Mouse (Mus musculus) CH12.LX (cell line): ENCODE data around the gene Tmem145. TPM values are rescaled to one million over a fixed set of nuclear protein-coding genes. Genes with fewer than 3 reads are reported as not detected.

Experiments used
- DNase-seq: peaks from one replicate; pipeline ENCODE4 v3.0.0-alpha.2; 2013; ENCODE audit errors: extremely low read depth
- H3K27ac ChIP-seq: 2 replicates; pipeline ENCODE4 v1.5.1; 2012; ENCODE audit warnings: low read depth, mild to moderate bottlenecking, control low read depth, moderate library complexity; ENCODE audit not compliant: insufficient read depth
- H3K27me3 ChIP-seq: replicated peaks from 2 replicates; pipeline ENCODE3; 2012; ENCODE audit warnings: inconsistent platforms
- H3K36me3 ChIP-seq, 2 experiments: replicated peaks in 1 of 2; 2 replicates each; pipeline versions ENCODE3 to v1.6.1; 2012; ENCODE audit warnings: inconsistent platforms in 1 of 2, low read length in 1 of 2, mild to moderate bottlenecking in 1 of 2, mixed read lengths in 1 of 2, moderate library complexity in 1 of 2; ENCODE audit not compliant: control insufficient read depth in 1 of 2, insufficient read depth in 1 of 2
- H3K4me1 ChIP-seq, 2 experiments: 2 replicates each; pipeline ENCODE4 v1.6.1; 2012; ENCODE audit warnings: inconsistent platforms in 1 of 2, moderate library complexity in 1 of 2; ENCODE audit not compliant: insufficient read depth in 2 of 2, control insufficient read depth in 1 of 2
- H3K4me2 ChIP-seq: 2 replicates; pipeline ENCODE4 v1.6.1; 2012; ENCODE audit warnings: low read depth, mild to moderate bottlenecking, control low read depth; ENCODE audit not compliant: poor library complexity, insufficient read depth, severe bottlenecking
- H3K4me3 ChIP-seq, 3 experiments: fragments of 150-350 bp in 1 of 3; sonication (generic) in 1 of 3; replicated peaks in 1 of 3; 2 replicates each; pipeline versions ENCODE3 to v1.5.1; 2011 to 2012; ENCODE audit warnings: low read depth in 2 of 3, low read length in 2 of 3, mild to moderate bottlenecking in 2 of 3, moderate library complexity in 2 of 3, control low read depth in 1 of 3, improper control_type of control experiment in 1 of 3, inconsistent platforms in 1 of 3, mixed read lengths in 1 of 3; ENCODE audit not compliant: poor library complexity in 1 of 3
- H3K79me2 ChIP-seq: replicated peaks from 2 replicates; pipeline ENCODE4 v1.6.1; 2012; ENCODE audit warnings: mild to moderate bottlenecking, moderate library complexity; ENCODE audit not compliant: control insufficient read depth, poor library complexity, insufficient read depth, severe bottlenecking; ENCODE audit errors: extremely low read depth
- H3K9ac ChIP-seq: 2 replicates; pipeline ENCODE4 v1.6.1; 2012; ENCODE audit warnings: low read depth, mild to moderate bottlenecking, control low read depth, moderate library complexity; ENCODE audit not compliant: insufficient read depth
- H3K9me3 ChIP-seq: replicated peaks from 2 replicates; pipeline ENCODE3; 2012; ENCODE audit warnings: low read length, inconsistent platforms, mixed read lengths
- CHD1 ChIP-seq: IDR thresholded peaks from 2 replicates; pipeline ENCODE4 v1.6.1; 2012; ENCODE audit warnings: low read depth, low read length, improper control_type of control experiment, inconsistent platforms
- CHD2 ChIP-seq: IDR thresholded peaks from 2 replicates; pipeline ENCODE4 v1.6.1; 2011; ENCODE audit warnings: low read length, improper control_type of control experiment
- E2F4 ChIP-seq: IDR thresholded peaks from 2 replicates; pipeline ENCODE4 v1.6.1; 2011; ENCODE audit warnings: low read depth, low read length, improper control_type of control experiment; ENCODE audit not compliant: insufficient replicate concordance
- ELF1 ChIP-seq: IDR thresholded peaks from 2 replicates; pipeline ENCODE4 v1.6.1; 2014; ENCODE audit warnings: low read depth, mild to moderate bottlenecking, inconsistent platforms, low read length, improper control_type of control experiment
- ETS1 ChIP-seq: conservative IDR thresholded peaks from 2 replicates; pipeline ENCODE4 v1.6.1; 2012; ENCODE audit warnings: low read depth, mild to moderate bottlenecking, inconsistent platforms, low read length, improper control_type of control experiment, moderate library complexity
- HCFC1 ChIP-seq: IDR thresholded peaks from 2 replicates; pipeline ENCODE4 v1.6.1; 2012; ENCODE audit warnings: low read depth, mild to moderate bottlenecking, inconsistent platforms, low read length, improper control_type of control experiment
- IRF4 ChIP-seq: IDR thresholded peaks from 2 replicates; pipeline ENCODE4 v1.6.1; 2014; ENCODE audit warnings: low read depth, mild to moderate bottlenecking, inconsistent platforms, low read length, improper control_type of control experiment
- JUN ChIP-seq: IDR thresholded peaks from 2 replicates; pipeline ENCODE4 v1.6.1; 2011; ENCODE audit warnings: low read depth, mild to moderate bottlenecking, low read length, improper control_type of control experiment, moderate library complexity; ENCODE audit not compliant: insufficient read depth
- KAT2A ChIP-seq: IDR thresholded peaks from 2 replicates; pipeline ENCODE4 v1.6.1; 2012; ENCODE audit warnings: low read length, improper control_type of control experiment, inconsistent platforms; ENCODE audit not compliant: insufficient replicate concordance
- MAZ ChIP-seq: IDR thresholded peaks from 2 replicates; pipeline ENCODE4 v1.6.1; 2012; ENCODE audit warnings: low read depth, mild to moderate bottlenecking, inconsistent platforms, low read length, improper control_type of control experiment, moderate library complexity
- MEF2A ChIP-seq: IDR thresholded peaks from 2 replicates; pipeline ENCODE4 v1.6.1; 2014; ENCODE audit warnings: low read depth, mild to moderate bottlenecking, inconsistent platforms, low read length, improper control_type of control experiment, borderline replicate concordance
- MXI1 ChIP-seq: IDR thresholded peaks from 2 replicates; pipeline ENCODE4 v1.6.1; 2011; ENCODE audit warnings: mild to moderate bottlenecking, low read depth, low read length, improper control_type of control experiment
- NELFE ChIP-seq: IDR thresholded peaks from 2 replicates; pipeline ENCODE4 v1.6.1; 2011; ENCODE audit warnings: low read depth, low read length, improper control_type of control experiment
- NRF1 ChIP-seq: IDR thresholded peaks from 2 replicates; pipeline ENCODE4 v1.6.1; 2014; ENCODE audit warnings: low read depth, mild to moderate bottlenecking, inconsistent platforms, low read length, improper control_type of control experiment, moderate library complexity
- PAX5 ChIP-seq: IDR thresholded peaks from 2 replicates; pipeline ENCODE4 v1.6.1; 2012; ENCODE audit warnings: low read length, inconsistent platforms, mixed read lengths
- POLR2AphosphoS2 ChIP-seq: IDR thresholded peaks from 2 replicates; pipeline ENCODE4 v1.6.1; 2011; ENCODE audit warnings: low read depth, low read length, improper control_type of control experiment
- RCOR1 ChIP-seq: conservative IDR thresholded peaks from 2 replicates; pipeline ENCODE4 v1.6.1; 2012; ENCODE audit warnings: low read depth, mild to moderate bottlenecking, inconsistent platforms, low read length, improper control_type of control experiment
- SMC3 ChIP-seq: IDR thresholded peaks from 2 replicates; pipeline ENCODE4 v1.6.1; 2011; ENCODE audit warnings: low read depth, low read length, improper control_type of control experiment
- UBTF ChIP-seq: IDR thresholded peaks from 2 replicates; pipeline ENCODE4 v1.6.1; 2012; ENCODE audit warnings: low read depth, mild to moderate bottlenecking, inconsistent platforms, low read length, improper control_type of control experiment, moderate library complexity
- USF1 ChIP-seq: IDR thresholded peaks from 2 replicates; pipeline ENCODE4 v1.6.1; 2014; ENCODE audit warnings: low read depth, mild to moderate bottlenecking, inconsistent platforms, low read length, improper control_type of control experiment
- USF2 ChIP-seq: conservative IDR thresholded peaks from 2 replicates; pipeline ENCODE4 v1.6.1; 2011; ENCODE audit warnings: low read depth, low read length, improper control_type of control experiment
- ZC3H11A ChIP-seq: IDR thresholded peaks from 2 replicates; pipeline ENCODE4 v1.6.1; 2012; ENCODE audit warnings: low read depth, mild to moderate bottlenecking, inconsistent platforms, low read length, improper control_type of control experiment
- ZKSCAN1 ChIP-seq: IDR thresholded peaks from 2 replicates; pipeline ENCODE4 v1.6.1; 2012; ENCODE audit warnings: low read depth, inconsistent platforms, low read length, improper control_type of control experiment, borderline replicate concordance
- ZMIZ1 ChIP-seq: IDR thresholded peaks from 2 replicates; pipeline ENCODE4 v1.6.1; 2012; ENCODE audit warnings: low read depth, mild to moderate bottlenecking, inconsistent platforms, low read length, improper control_type of control experiment
- ZNF384 ChIP-seq: IDR thresholded peaks from 2 replicates; pipeline ENCODE4 v1.6.1; 2012; ENCODE audit warnings: low read depth, low read length, improper control_type of control experiment, inconsistent platforms
- dilution Hi-C: fragments of 300-500 bp; cut with MboI; formaldehyde crosslinking; loops from 2 replicates; pipeline ENCODE4 v1.14.3; 2020; ENCODE audit warnings: low sequenced_read_pairs; ENCODE audit not compliant: extremely low pct_unique_long_range_greater_than_20kb, extremely low pct_ligation_motif_present
- in situ Hi-C: fragments of 300-500 bp; cut with MboI; formaldehyde crosslinking; loops from 3 replicates; pipeline ENCODE4 v1.14.3; 2019; ENCODE audit warnings: low sequenced_read_pairs, low pct_ligation_motif_present, low pct_unique_long_range_greater_than_20kb, mixed read lengths
- polyA plus RNA-seq: library from polyadenylated mRNA; unstranded; fragments of >175 nt; gene quantifications from 2 replicates; pipeline ENCODE4 v1.2.1, GENCODE M21; 2012; ENCODE audit warnings: low read depth; ENCODE audit not compliant: insufficient read length
- total RNA-seq, 2 experiments: library from RNA; depleted of rRNA; stranded (reverse); fragments of 300-350 nt in 1 of 2; fragments of >200 nt in 1 of 2; gene quantifications; 2 replicates each; pipeline ENCODE4 v1.2.3; 2012 to 2014

Gene Tmem145
- total and polyA plus RNA-seq, 3 experiments, result 0.10 TPM; not detected in 2

DNA sequence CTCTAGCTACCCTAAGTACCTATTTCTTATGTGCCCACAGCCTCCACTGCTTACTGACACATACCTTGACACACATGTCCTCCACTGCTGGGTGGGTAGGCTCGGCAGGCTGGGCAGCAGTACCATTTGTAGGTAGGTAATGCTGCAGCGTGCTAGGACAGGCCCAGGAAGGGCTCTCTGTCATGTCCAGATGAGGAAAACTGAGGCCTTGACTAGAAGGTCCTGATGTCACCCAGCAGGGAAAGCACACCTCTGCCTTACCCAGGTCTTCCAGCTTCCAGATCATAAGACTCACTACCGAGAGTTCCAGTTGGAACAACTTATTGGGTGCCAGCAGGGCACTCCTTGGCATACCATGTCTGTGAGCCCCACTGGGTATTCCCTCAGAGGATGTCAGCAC is 30.9 kb upstream of the Tmem145 start:
- dilution Hi-C loops (no loop called here), in situ Hi-C loops (loop anchor here (5.0 to 10.0 kb wide), 3 partner anchors 33 to 143 kb away; no protein-coding TSS in a partner anchor)
- Histone ChIP-seq H3K79me2 (no peaks in the 10 kb centered on the region), H3K4me1 (peaks cover 50 to 77% of the 10 kb centered on the region in 2 experiments), H3K4me3 (no peak overlapping the region), H3K9me3 (no peaks in the 10 kb centered on the region), H3K36me3 (peaks cover 30 to 59% of the 10 kb centered on the region in 2 experiments), H3K4me2 (no peak overlapping the region), H3K27me3 (no peaks in the 10 kb centered on the region), H3K27ac (no peak overlapping the region), H3K9ac (no peak overlapping the region)
- no peak for DNase-seq
- TF ChIP-seq ZC3H11A, result no peak
- TF ChIP-seq NRF1, result no peak
- no peak for TF ChIP-seq USF2
- TF ChIP-seq KAT2A, result no peak
- no peak for TF ChIP-seq HCFC1
- no peak for TF ChIP-seq CHD2
- TF ChIP-seq ELF1, result no peak
- TF ChIP-seq MAZ, result no peak
- no peak for TF ChIP-seq ETS1
- TF ChIP-seq MEF2A, result no peak
- no peak for TF ChIP-seq ZNF384
- TF ChIP-seq USF1, result no peak
- TF ChIP-seq JUN, result no peak
- TF ChIP-seq NELFE, result no peak
- TF ChIP-seq MXI1, result no peak
- no peak for TF ChIP-seq POLR2AphosphoS2
- TF ChIP-seq RCOR1, result no peak
- TF ChIP-seq IRF4, result no peak
- TF ChIP-seq SMC3, result no peak
- no peak for TF ChIP-seq CHD1

DNA sequence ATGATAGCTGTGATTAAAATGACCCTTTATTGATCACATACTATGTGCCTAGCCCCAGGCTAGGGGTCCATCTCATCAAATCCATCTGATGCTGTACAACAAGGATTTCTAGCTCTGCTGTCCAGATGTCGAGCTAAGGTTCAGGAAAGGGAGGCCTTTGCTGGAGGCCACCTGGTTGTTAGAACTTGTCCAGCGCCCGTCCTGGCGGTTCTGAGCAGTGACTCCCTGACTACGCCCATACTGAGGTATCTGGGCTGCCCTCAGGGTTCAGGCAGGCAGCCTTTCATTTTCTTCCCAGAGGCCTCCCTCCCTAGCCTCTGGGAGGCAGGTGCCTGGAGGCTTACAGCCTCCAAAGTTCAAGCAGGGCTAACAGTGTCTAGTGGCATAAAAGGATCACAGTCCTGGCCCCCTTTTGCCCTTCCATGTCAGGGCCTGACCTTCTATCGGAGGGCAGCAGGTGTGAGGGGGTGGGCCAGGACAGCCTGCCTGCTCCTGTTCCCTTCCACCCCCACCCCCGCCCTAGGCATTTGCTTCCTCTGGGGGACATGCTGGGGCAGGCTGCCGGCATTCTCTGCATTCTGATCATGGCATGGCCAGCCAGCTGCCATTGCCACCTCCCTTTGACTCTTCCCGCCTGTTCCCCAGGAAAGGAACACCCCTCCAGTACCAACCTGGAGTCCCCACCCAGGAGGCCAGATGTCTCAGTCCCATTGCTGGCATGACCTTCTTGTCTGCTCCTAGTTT is 30.2 kb upstream of the Tmem145 start:
- Histone ChIP-seq H3K9me3 (no peaks in the 10 kb centered on the region), H3K79me2 (no peaks in the 10 kb centered on the region), H3K36me3 (peaks cover 30 to 55% of the 10 kb centered on the region in 2 experiments), H3K4me1 (peaks cover 50 to 77% of the 10 kb centered on the region in 2 experiments), H3K9ac (no peak overlapping the region), H3K4me2 (no peak overlapping the region), H3K27ac (no peak overlapping the region), H3K27me3 (no peaks in the 10 kb centered on the region), H3K4me3 (no peak overlapping the region)
- in situ Hi-C loops (loop anchor here (5.0 to 10.0 kb wide), 3 partner anchors 33 to 143 kb away; no protein-coding TSS in a partner anchor), dilution Hi-C loops (no loop called here)
- no peak for DNase-seq
- TF ChIP-seq ZMIZ1 (no peak), SMC3 (no peak), ZNF384 (no peak), E2F4 (no peak), ELF1 (no peak), PAX5 (no peak), ZKSCAN1 (no peak), ETS1 (no peak), MXI1 (no peak), UBTF (no peak), ZC3H11A (no peak), JUN (no peak), IRF4 (no peak)
